11 mouse cellular contexts compared by ENCODE assay signal in the genomic region with DNA sequence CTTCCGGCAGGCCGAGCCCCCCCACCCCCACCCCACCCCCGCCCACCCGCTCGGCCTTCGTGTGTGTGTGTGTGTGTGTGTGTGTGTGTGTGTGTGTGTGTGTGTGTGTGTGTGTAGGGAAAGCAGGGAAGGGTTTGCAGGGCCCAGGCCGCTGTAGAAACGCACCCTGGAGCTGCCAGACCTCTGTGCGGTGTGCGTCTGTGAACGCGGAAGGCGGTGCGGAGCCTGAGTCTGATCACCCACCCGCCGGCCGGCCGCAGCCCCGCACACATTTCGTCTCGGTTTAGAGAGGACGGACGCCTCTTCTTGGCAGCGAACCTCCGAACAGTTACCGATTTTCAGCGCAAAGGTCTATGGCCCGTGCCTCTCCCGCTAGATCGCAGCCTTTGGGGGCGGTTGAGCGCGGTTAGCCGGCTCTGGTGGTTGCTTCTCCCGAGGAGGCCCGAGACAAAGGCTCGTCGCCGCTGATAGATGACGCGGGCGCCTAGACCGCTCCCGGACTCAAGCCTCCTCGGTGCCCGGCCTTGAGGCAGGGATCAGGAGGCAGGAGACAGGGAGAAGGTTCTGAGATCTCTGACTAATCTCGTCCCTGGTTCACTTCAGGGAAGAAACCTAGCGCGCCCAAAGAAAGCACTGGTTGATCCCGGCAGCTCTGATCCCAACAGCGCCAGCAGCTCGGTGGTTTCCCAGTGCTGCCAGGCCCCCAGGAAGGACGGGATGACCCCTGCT. TPM values are rescaled to one million over a fixed set of nuclear protein-coding genes. Genes with fewer than 3 reads are reported as not detected.
DNase-seq lines count a peak whose midpoint lies in the region; ATAC-seq and TF ChIP-seq lines count a peak whose summit lies in the region.
"Had no signal": no experiment of that assay in that cellular context is flagged by ENCODE, and none has a peak within 500 bp of the region (broad histone marks: within the 10 kb centered on the region; RNA-seq: fewer than 3 reads in every experiment).

No protein-coding gene starts in this region.

- peak overlapping the region; percentile 40 for H3K4me3 ChIP-seq in heart, embryonic 13.5 days
- H3K4me3 ChIP-seq in C2C12 (ENCODE audit: insufficient read depth, poor library complexity, severe bottlenecking) = peak overlapping the region; percentile 60
- no peak overlapping the region for H3K4me3 ChIP-seq in forebrain, embryonic 14.5 days (ENCODE audit: low read depth, low read length)
- H3K4me3 ChIP-seq in limb, embryonic 13.5 days = peak overlapping the region; percentile 38

- H3K4me2 ChIP-seq in heart, embryonic 13.5 days = peak overlapping the region; percentile 66
- peak overlapping the region; percentile 14; the same call in 1 of the 2 replicates for H3K4me2 ChIP-seq in forebrain, embryonic 14.5 days (ENCODE audit: low read length)
- peak overlapping the region; percentile 64 for H3K4me2 ChIP-seq in limb, embryonic 13.5 days (replicated peaks)

- no peaks in the 10 kb centered on the region for H3K9me3 ChIP-seq in heart, embryonic 13.5 days
- no peaks in the 10 kb centered on the region for H3K9me3 ChIP-seq in forebrain, embryonic 14.5 days (replicated peaks; ENCODE audit: control insufficient read depth, low read length)
- no peaks in the 10 kb centered on the region for H3K9me3 ChIP-seq in limb, embryonic 13.5 days

- peaks cover 100% of the 10 kb centered on the region for H3K27me3 ChIP-seq in heart, embryonic 13.5 days (replicated peaks)
- H3K27me3 ChIP-seq in C2C12 (ENCODE audit: control insufficient read depth, insufficient read depth, insufficient read length) = no peaks in the 10 kb centered on the region
- H3K27me3 ChIP-seq in forebrain, embryonic 14.5 days (replicated peaks; ENCODE audit: control insufficient read depth, insufficient read depth, low read length) = peaks cover 99% of the 10 kb centered on the region
- H3K27me3 ChIP-seq in limb, embryonic 13.5 days = peaks cover 99% of the 10 kb centered on the region

- 1% methylated on average over 53 of the region's 53 CpGs for WGBS in heart, embryonic 13.5 days
- under 1% methylated on average over 48 of the region's 53 CpGs for WGBS in forebrain, embryonic 14.5 days
- under 1% methylated on average over 53 of the region's 53 CpGs for WGBS in limb, embryonic 13.5 days

- H3K9ac ChIP-seq in heart, embryonic 13.5 days = 0 out of 2 replicates have a peak overlapping the region, but pooled peaks have one; percentile 50
- H3K9ac ChIP-seq in forebrain, embryonic 14.5 days (ENCODE audit: low read length) = no peak overlapping the region
- peak overlapping the region; percentile 67 for H3K9ac ChIP-seq in limb, embryonic 13.5 days

- intact Hi-C loops in heart, postnatal 14 days (cut with DNase I) = no loop called here
- intact Hi-C loops in left cerebral cortex, postnatal 25 days (cut with DNase I) = no loop called here

- H3ac ChIP-seq in C2C12 (ENCODE audit: control insufficient read depth, insufficient read length, low read depth) = peak overlapping the region; percentile 91

- TF ChIP-seq CTCF in C2C12 (IDR thresholded peaks at IDR 0.05; ENCODE audit: control insufficient read depth, insufficient read depth, insufficient read length) = peak; percentile 95

- no peak for ATAC-seq in heart, embryonic 13.5 days (ENCODE audit: extremely low read depth, insufficient number of reproducible peaks, low FRiP score, low TSS enrichment)
- ATAC-seq in forebrain, embryonic 14.5 days = no peak
- peak; percentile 38; the same call in 1 of the 2 replicates for ATAC-seq in limb, embryonic 13.5 days (ENCODE audit: low FRiP score, low read depth)
- no peak for ATAC-seq in erythroid progenitor cell, adult 5-6 weeks (replicated peaks; ENCODE audit: low FRiP score, poor library complexity, severe bottlenecking)

- H3K27ac ChIP-seq in heart, embryonic 13.5 days (replicated peaks) = no peak overlapping the region
- no peak overlapping the region for H3K27ac ChIP-seq in forebrain, embryonic 14.5 days (ENCODE audit: low read depth, low read length)
- H3K27ac ChIP-seq in limb, embryonic 13.5 days = no peak overlapping the region

- H3K36me3 ChIP-seq in heart, embryonic 13.5 days = no peaks in the 10 kb centered on the region
- no peaks in the 10 kb centered on the region for H3K36me3 ChIP-seq in C2C12 (ENCODE audit: control insufficient read depth, insufficient read depth)
- no peaks in the 10 kb centered on the region for H3K36me3 ChIP-seq in forebrain, embryonic 14.5 days (ENCODE audit: control insufficient read depth, insufficient read depth, low read length)
- no peaks in the 10 kb centered on the region for H3K36me3 ChIP-seq in limb, embryonic 13.5 days

- H3K79me3 ChIP-seq in C2C12 (ENCODE audit: low read depth) = peaks cover 2% of the 10 kb centered on the region

- H3K79me2 ChIP-seq in C2C12 (ENCODE audit: control insufficient read depth, insufficient read depth) = peaks cover 2% of the 10 kb centered on the region

- DNase-seq in heart, postnatal 14 days = no peak
- no peak for DNase-seq in forebrain, embryonic 14.5 days (ENCODE audit: low spot score)
- DNase-seq in left cerebral cortex, postnatal 25 days (ENCODE audit: low spot score in 2 of 2) = no peak
- DNase-seq in frontal cortex, postnatal 36 days (ENCODE audit: low spot score in 2 of 2) = no peak

- peaks cover 6% of the 10 kb centered on the region; the same call in 1 of the 2 replicates for H3K4me1 ChIP-seq in heart, embryonic 13.5 days
- no peaks in the 10 kb centered on the region for H3K4me1 ChIP-seq in forebrain, embryonic 14.5 days (ENCODE audit: control insufficient read depth, insufficient read depth, low read length)
- H3K4me1 ChIP-seq in limb, embryonic 13.5 days = 0 out of 2 replicates have a peak, but pooled peaks cover 12% of the 10 kb centered on the region

TF ChIP-seq in C2C12, 6 proteins besides CTCF, POLR2A, EP300 and RAD21:
- TF ChIP-seq USF1 (IDR thresholded peaks at IDR 0.05; ENCODE audit: low read depth) = no peak
- peak; percentile 64 for TF ChIP-seq MAX (IDR thresholded peaks at IDR 0.05)

RNA-seq across cellular contexts. Expression of a gene that starts 6.3 kb away (rescaled TPM):
- polyA plus RNA-seq in heart, embryonic 13.5 days (2015; fragmentation: Nextera tagmentation; extraction: Ambion mirVana) = not detected in 2 replicates
- total RNA-seq in heart, postnatal 14 days (2021) = not detected
- polyA plus RNA-seq in C2C12 (2012; fragmentation: generic; extraction: Trizol) = 4.9 TPM
- polyA plus RNA-seq in forebrain, embryonic 14.5 days (2014; fragmentation: Nextera tagmentation; extraction: Ambion mirVana) = not detected in 2 replicates
- polyA plus RNA-seq in limb, embryonic 13.5 days (2015; fragmentation: Nextera tagmentation; extraction: Ambion mirVana) = 2.8 and 3.1 TPM in 2 replicates
- not detected in 2 replicates for total RNA-seq in erythroid progenitor cell, adult 5-6 weeks (2015; ENCODE audit: low replicate concordance)
- not detected in 2 replicates for total RNA-seq in erythroid progenitor cell, adult 5-6 weeks (2017; ENCODE audit: low replicate concordance)
- not detected for total RNA-seq in left cerebral cortex, postnatal 25 days (2021)
- total RNA-seq: CH12.LX; gastrocnemius, postnatal 4 days; neutrophil, adult 5-6 weeks had no signal

RNA-seq across cellular contexts. Expression of a gene that starts 11.3 kb away (rescaled TPM):
- not detected in 2 replicates for polyA plus RNA-seq in heart, embryonic 13.5 days (2015; fragmentation: Nextera tagmentation; extraction: Ambion mirVana)
- not detected for total RNA-seq in heart, postnatal 14 days (2021)
- polyA plus RNA-seq in C2C12 (2012; fragmentation: generic; extraction: Trizol) = 34.6 TPM
- not detected in 2 replicates for polyA plus RNA-seq in forebrain, embryonic 14.5 days (2014; fragmentation: Nextera tagmentation; extraction: Ambion mirVana)
- polyA plus RNA-seq in limb, embryonic 13.5 days (2015; fragmentation: Nextera tagmentation; extraction: Ambion mirVana) = 2.1 and 2.6 TPM in 2 replicates
- not detected in 2 replicates for total RNA-seq in erythroid progenitor cell, adult 5-6 weeks (2015; ENCODE audit: low replicate concordance)
- not detected in 2 replicates for total RNA-seq in erythroid progenitor cell, adult 5-6 weeks (2017; ENCODE audit: low replicate concordance)
- not detected for total RNA-seq in left cerebral cortex, postnatal 25 days (2021)
- total RNA-seq: CH12.LX; neutrophil, adult 5-6 weeks had no signal

RNA-seq across cellular contexts. Expression of a gene that starts 22.0 kb away (rescaled TPM):
- polyA plus RNA-seq in heart, embryonic 13.5 days (2015; fragmentation: Nextera tagmentation; extraction: Ambion mirVana) = 0.13 TPM in 1 of 2 replicates, not detected in the other
- not detected for total RNA-seq in heart, postnatal 14 days (2021)
- 8.2 TPM for polyA plus RNA-seq in C2C12 (2012; fragmentation: generic; extraction: Trizol)
- polyA plus RNA-seq in forebrain, embryonic 14.5 days (2014; fragmentation: Nextera tagmentation; extraction: Ambion mirVana) = not detected in 2 replicates
- polyA plus RNA-seq in limb, embryonic 13.5 days (2015; fragmentation: Nextera tagmentation; extraction: Ambion mirVana) = 2.9 and 3.8 TPM in 2 replicates
- not detected in 2 replicates for total RNA-seq in erythroid progenitor cell, adult 5-6 weeks (2015; ENCODE audit: low replicate concordance)
- total RNA-seq in erythroid progenitor cell, adult 5-6 weeks (2017; ENCODE audit: low replicate concordance) = not detected in 2 replicates
- total RNA-seq in left cerebral cortex, postnatal 25 days (2021) = not detected
- total RNA-seq: CH12.LX; gastrocnemius, postnatal 4 days; neutrophil, adult 5-6 weeks had no signal

RNA-seq across cellular contexts. Expression of a gene that starts 23.7 kb away (rescaled TPM):
- not detected in 2 replicates for polyA plus RNA-seq in heart, embryonic 13.5 days (2015; fragmentation: Nextera tagmentation; extraction: Ambion mirVana)
- not detected for total RNA-seq in heart, postnatal 14 days (2021)
- polyA plus RNA-seq in C2C12 (2012; fragmentation: generic; extraction: Trizol) = 49.6 TPM
- polyA plus RNA-seq in forebrain, embryonic 14.5 days (2014; fragmentation: Nextera tagmentation; extraction: Ambion mirVana) = not detected in 2 replicates
- 11.0 and 11.3 TPM in 2 replicates for polyA plus RNA-seq in limb, embryonic 13.5 days (2015; fragmentation: Nextera tagmentation; extraction: Ambion mirVana)
- not detected in 2 replicates for total RNA-seq in erythroid progenitor cell, adult 5-6 weeks (2015; ENCODE audit: low replicate concordance)
- total RNA-seq in erythroid progenitor cell, adult 5-6 weeks (2017; ENCODE audit: low replicate concordance) = not detected in 2 replicates
- not detected for total RNA-seq in left cerebral cortex, postnatal 25 days (2021)
- total RNA-seq: CH12.LX; neutrophil, adult 5-6 weeks had no signal

RNA-seq across cellular contexts. Expression of a gene that starts 24.3 kb away (rescaled TPM):
- 0.57 and 1.6 TPM in 2 replicates for polyA plus RNA-seq in heart, embryonic 13.5 days (2015; fragmentation: Nextera tagmentation; extraction: Ambion mirVana)
- total RNA-seq in heart, postnatal 14 days (2021) = not detected
- polyA plus RNA-seq in C2C12 (2012; fragmentation: generic; extraction: Trizol) = 1.6 TPM
- polyA plus RNA-seq in forebrain, embryonic 14.5 days (2014; fragmentation: Nextera tagmentation; extraction: Ambion mirVana) = not detected in 2 replicates
- polyA plus RNA-seq in limb, embryonic 13.5 days (2015; fragmentation: Nextera tagmentation; extraction: Ambion mirVana) = 5.2 and 6.7 TPM in 2 replicates
- not detected in 2 replicates for total RNA-seq in erythroid progenitor cell, adult 5-6 weeks (2015; ENCODE audit: low replicate concordance)
- not detected in 2 replicates for total RNA-seq in erythroid progenitor cell, adult 5-6 weeks (2017; ENCODE audit: low replicate concordance)
- not detected for total RNA-seq in left cerebral cortex, postnatal 25 days (2021)
- total RNA-seq: neutrophil, adult 5-6 weeks had no signal

Comparison
In these comparisons a context has a peak if more than half of its experiments do, and no peak if none do; other contexts are left out.
1. H3K4me2 ChIP-seq: peak in every context shown above with its lines; median percentile 66 in heart, embryonic 13.5 days; 64 in limb, embryonic 13.5 days; 14 in forebrain, embryonic 14.5 days.
2. RNA of a gene that starts 11.3 kb away (polyA plus RNA-seq): 34.6 TPM in C2C12 (single experiment); 2.1 to 2.6 TPM in limb, embryonic 13.5 days, not detected in heart, embryonic 13.5 days and not detected in forebrain, embryonic 14.5 days; every median in the first group is over 10 times any median in the second.